Mouse (Mus musculus) embryonic facial prominence, embryonic 12.5 days (tissue): ENCODE results near the gene Ifih1. TPM values are rescaled to one million over a fixed set of nuclear protein-coding genes. Genes with fewer than 3 reads are reported as not detected.

Experiments used
- ATAC-seq: fragments of 200-750 bp; cut with Nextera tagmentation; 2 replicates; pipeline ENCODE4 v1.8.0; 2017; ENCODE audit not compliant: insufficient number of reproducible peaks, insufficient read depth, low FRiP score, low TSS enrichment
- H3K27ac ChIP-seq: fragments of 300-500 bp; sonication (generic); 2 replicates; pipeline ENCODE4 v1.5.1; 2016; ENCODE audit warnings: mild to moderate bottlenecking
- H3K27me3 ChIP-seq: fragments of 300-500 bp; sonication (generic); 2 replicates; pipeline ENCODE4 v1.6.1; 2016; ENCODE audit warnings: mild to moderate bottlenecking, moderate library complexity
- H3K36me3 ChIP-seq: fragments of 300-500 bp; sonication (generic); 2 replicates; pipeline ENCODE4 v1.6.1; 2016; ENCODE audit warnings: mild to moderate bottlenecking
- H3K4me1 ChIP-seq: fragments of 300-500 bp; sonication (generic); 2 replicates; pipeline ENCODE4 v1.6.1; 2016
- H3K4me2 ChIP-seq: fragments of 300-500 bp; sonication (generic); replicated peaks from 2 replicates; pipeline ENCODE4 v1.6.1; 2016; ENCODE audit warnings: mild to moderate bottlenecking, moderate library complexity
- H3K4me3 ChIP-seq: fragments of 300-500 bp; sonication (generic); 2 replicates; pipeline ENCODE4 v1.5.1; 2016; ENCODE audit warnings: mild to moderate bottlenecking
- H3K9ac ChIP-seq: fragments of 300-500 bp; sonication (generic); 2 replicates; pipeline ENCODE4 v1.6.1; 2016; ENCODE audit warnings: mild to moderate bottlenecking, moderate library complexity
- H3K9me3 ChIP-seq: fragments of 300-500 bp; sonication (generic); 2 replicates; pipeline ENCODE4 v1.6.1; 2016; ENCODE audit warnings: mild to moderate bottlenecking, moderate library complexity
- WGBS: fragments of 180-500 bp; shearing (Covaris S2); methylation state at CpG from one replicate; pipeline ENCODE4 v1.1.7; 2016; 5-methylcytosine and 5-hydroxymethylcytosine counted together
- polyA plus RNA-seq: library from polyadenylated mRNA; unstranded; fragments of >200 nt; fragmentation: Nextera tagmentation; extraction: Ambion mirVana; gene quantifications from 2 replicates; pipeline ENCODE4 v1.2.1, GENCODE M21; 2016

Ifih1 gene
- polyA plus RNA-seq, 1 experiment from 2014 or later, result 1.9 TPM

- Histone ChIP-seq H3K9me3 (no peaks in the 10 kb centered on the region), H3K4me3 (no peak overlapping the region), H3K27ac (no peak overlapping the region), H3K27me3 (no peaks in the 10 kb centered on the region), H3K4me2 (no peak overlapping the region), H3K9ac (no peak overlapping the region), H3K36me3 (no peaks in the 10 kb centered on the region), H3K4me1 (no peaks in the 10 kb centered on the region)
- WGBS, result 88% methylated on average over 5 of the region's 5 CpGs
- ATAC-seq, result no peak
Measured at GRCm38 (mm10) chr2:62628356-62628755, 17.7 kb downstream of the Ifih1 start.

GRCm38 (mm10) chr2:62627728-62628127, 18.3 kb downstream of the Ifih1 start:
- no peaks in the 10 kb centered on the region for H3K36me3 ChIP-seq
- no peaks in the 10 kb centered on the region for H3K27me3 ChIP-seq
- no peaks in the 10 kb centered on the region for H3K9me3 ChIP-seq
- H3K4me3 ChIP-seq, result no peak overlapping the region
- H3K27ac ChIP-seq, result no peak overlapping the region
- no peak overlapping the region for H3K9ac ChIP-seq
- H3K4me2 ChIP-seq, result no peak overlapping the region
- H3K4me1 ChIP-seq, result no peaks in the 10 kb centered on the region
- ATAC-seq, result no peak
- WGBS, result 9% methylated on average over 5 of the region's 5 CpGs

GRCm38 (mm10) chr2:62623024-62623441, 23.0 kb downstream of the Ifih1 start:
- H3K4me2 ChIP-seq, result no peak overlapping the region
- no peaks in the 10 kb centered on the region for H3K9me3 ChIP-seq
- ATAC-seq, result no peak
- no peaks in the 10 kb centered on the region for H3K36me3 ChIP-seq
- no peak overlapping the region for H3K4me3 ChIP-seq
- H3K27ac ChIP-seq, result no peak overlapping the region
- H3K4me1 ChIP-seq, result no peaks in the 10 kb centered on the region
- H3K9ac ChIP-seq, result no peak overlapping the region
- H3K27me3 ChIP-seq, result no peaks in the 10 kb centered on the region
- WGBS, result 62% methylated on average over 8 of the region's 8 CpGs

- no peak overlapping the region for H3K27ac ChIP-seq
- H3K4me2 ChIP-seq, result no peak overlapping the region
- H3K27me3 ChIP-seq, result no peaks in the 10 kb centered on the region
- no peak overlapping the region for H3K4me3 ChIP-seq
- H3K4me1 ChIP-seq, result no peaks in the 10 kb centered on the region
- no peak for ATAC-seq
- no peaks in the 10 kb centered on the region for H3K9me3 ChIP-seq
- H3K36me3 ChIP-seq, result no peaks in the 10 kb centered on the region
- H3K9ac ChIP-seq, result no peak overlapping the region
- 39% methylated on average over 2 of the region's 2 CpGs for WGBS
Measured at GRCm38 (mm10) chr2:62619679-62620078, 26.4 kb downstream of the Ifih1 start.

GRCm38 (mm10) chr2:62618934-62619341, 27.1 kb downstream of the Ifih1 start:
- H3K9ac ChIP-seq, result no peak overlapping the region
- H3K27me3 ChIP-seq, result no peaks in the 10 kb centered on the region
- H3K4me2 ChIP-seq, result no peak overlapping the region
- 81% methylated on average over 7 of the region's 7 CpGs for WGBS
- H3K4me1 ChIP-seq, result no peaks in the 10 kb centered on the region
- no peak for ATAC-seq
- H3K27ac ChIP-seq, result no peak overlapping the region
- no peak overlapping the region for H3K4me3 ChIP-seq
- H3K36me3 ChIP-seq, result no peaks in the 10 kb centered on the region
- no peaks in the 10 kb centered on the region for H3K9me3 ChIP-seq

GRCm38 (mm10) chr2:62613133-62613532, 32.9 kb downstream of the Ifih1 start:
- Histone ChIP-seq H3K9me3 (no peaks in the 10 kb centered on the region), H3K4me3 (no peak overlapping the region), H3K4me1 (no peaks in the 10 kb centered on the region), H3K9ac (no peak overlapping the region), H3K27me3 (no peaks in the 10 kb centered on the region), H3K4me2 (no peak overlapping the region), H3K36me3 (no peaks in the 10 kb centered on the region), H3K27ac (no peak overlapping the region)
- ATAC-seq, result no peak
- 97% methylated on average over 4 of the region's 4 CpGs for WGBS

- ATAC-seq, result no peak
- no peaks in the 10 kb centered on the region for H3K27me3 ChIP-seq
- H3K9ac ChIP-seq, result no peak overlapping the region
- no peaks in the 10 kb centered on the region for H3K4me1 ChIP-seq
- no peaks in the 10 kb centered on the region for H3K36me3 ChIP-seq
- H3K9me3 ChIP-seq, result no peaks in the 10 kb centered on the region
- no peak overlapping the region for H3K4me2 ChIP-seq
- H3K4me3 ChIP-seq, result no peak overlapping the region
- WGBS, result 95% methylated on average over 16 of the region's 16 CpGs
- no peak overlapping the region for H3K27ac ChIP-seq
Measured at GRCm38 (mm10) chr2:62606205-62606604, 39.9 kb downstream of the Ifih1 start.

- no peak overlapping the region for H3K4me3 ChIP-seq
- no peak overlapping the region for H3K9ac ChIP-seq
- no peaks in the 10 kb centered on the region for H3K4me1 ChIP-seq
- ATAC-seq, result no peak
- H3K27me3 ChIP-seq, result no peaks in the 10 kb centered on the region
- H3K4me2 ChIP-seq, result no peak overlapping the region
- H3K9me3 ChIP-seq, result no peaks in the 10 kb centered on the region
- no peak overlapping the region for H3K27ac ChIP-seq
- no peaks in the 10 kb centered on the region for H3K36me3 ChIP-seq
- 83% methylated on average over 5 of the region's 5 CpGs for WGBS
Measured at GRCm38 (mm10) chr2:62603530-62603929, 42.5 kb downstream of the Ifih1 start.

GRCm38 (mm10) chr2:62596586-62596985, 49.5 kb downstream of the Ifih1 start:
- Histone ChIP-seq H3K4me1 (no peaks in the 10 kb centered on the region), H3K9me3 (no peaks in the 10 kb centered on the region), H3K9ac (no peak overlapping the region), H3K36me3 (no peaks in the 10 kb centered on the region), H3K4me3 (no peak overlapping the region), H3K27ac (no peak overlapping the region), H3K27me3 (no peaks in the 10 kb centered on the region), H3K4me2 (no peak overlapping the region)
- ATAC-seq, result no peak
- WGBS, result 88% methylated on average over 5 of the region's 5 CpGs

GRCm38 (mm10) chr2:62594491-62594890, 51.6 kb downstream of the Ifih1 start:
- Histone ChIP-seq H3K4me1 (no peaks in the 10 kb centered on the region), H3K4me3 (no peak overlapping the region), H3K27me3 (no peaks in the 10 kb centered on the region), H3K4me2 (no peak overlapping the region), H3K9ac (no peak overlapping the region), H3K27ac (no peak overlapping the region), H3K36me3 (no peaks in the 10 kb centered on the region), H3K9me3 (no peaks in the 10 kb centered on the region)
- ATAC-seq, result no peak
- WGBS, result 82% methylated on average over 2 of the region's 2 CpGs

GRCm38 (mm10) chr2:62591555-62591954, 54.5 kb downstream of the Ifih1 start:
- Histone ChIP-seq H3K9me3 (no peaks in the 10 kb centered on the region), H3K4me3 (no peak overlapping the region), H3K4me1 (no peaks in the 10 kb centered on the region), H3K27ac (no peak overlapping the region), H3K36me3 (no peaks in the 10 kb centered on the region), H3K9ac (no peak overlapping the region), H3K4me2 (no peak overlapping the region), H3K27me3 (no peaks in the 10 kb centered on the region)
- 81% methylated on average over 3 of the region's 3 CpGs for WGBS
- no peak for ATAC-seq

- no peak overlapping the region for H3K9ac ChIP-seq
- no peak overlapping the region for H3K4me3 ChIP-seq
- no peak overlapping the region for H3K4me2 ChIP-seq
- no peaks in the 10 kb centered on the region for H3K27me3 ChIP-seq
- 62% methylated on average over 4 of the region's 4 CpGs for WGBS
- H3K9me3 ChIP-seq, result no peaks in the 10 kb centered on the region
- H3K4me1 ChIP-seq, result no peaks in the 10 kb centered on the region
- no peaks in the 10 kb centered on the region for H3K36me3 ChIP-seq
- ATAC-seq, result no peak
- H3K27ac ChIP-seq, result no peak overlapping the region
Measured at GRCm38 (mm10) chr2:62589333-62589732, 56.7 kb downstream of the Ifih1 start.

- Histone ChIP-seq H3K4me3 (no peak overlapping the region), H3K36me3 (no peaks in the 10 kb centered on the region), H3K27me3 (no peaks in the 10 kb centered on the region), H3K9me3 (no peaks in the 10 kb centered on the region), H3K9ac (no peak overlapping the region), H3K4me1 (no peaks in the 10 kb centered on the region), H3K27ac (no peak overlapping the region), H3K4me2 (no peak overlapping the region)
- ATAC-seq, result no peak
- 90% methylated on average over 5 of the region's 5 CpGs for WGBS
Measured at GRCm38 (mm10) chr2:62585769-62586168, 60.3 kb downstream of the Ifih1 start.
